Mouse (Mus musculus) forebrain, embryonic 10.5 days (tissue): Measurements from ENCODE around the gene 2410004P03Rik. TPM values are rescaled to one million over a fixed set of nuclear protein-coding genes. Genes with fewer than 3 reads are reported as not detected.
"Not testable (repeated sequence)": the region's sequence is repeated elsewhere in the genome, so short reads cannot be mapped to it uniquely, and the experiment has no call there.

Experiments used
- DNase-seq: peaks from one replicate; pipeline ENCODE4 v3.0.0-alpha.2; 2017; ENCODE audit warnings: low spot score; ENCODE audit errors: extremely low spot score
- H3K27ac ChIP-seq: fragments of 300-500 bp; sonication (generic); 2 replicates; pipeline ENCODE4 v1.5.1; 2016; ENCODE audit warnings: mild to moderate bottlenecking
- H3K27me3 ChIP-seq: fragments of 300-500 bp; sonication (generic); 2 replicates; pipeline ENCODE4 v1.6.1; 2016; ENCODE audit warnings: mild to moderate bottlenecking; ENCODE audit not compliant: poor library complexity, severe bottlenecking
- H3K36me3 ChIP-seq: fragments of 300-500 bp; sonication (generic); replicated peaks from 2 replicates; pipeline ENCODE4 v1.6.1; 2016; ENCODE audit warnings: mild to moderate bottlenecking, moderate library complexity
- H3K4me1 ChIP-seq: fragments of 300-500 bp; sonication (generic); 2 replicates; pipeline ENCODE4 v1.6.1; 2016
- H3K4me3 ChIP-seq: fragments of 300-500 bp; sonication (generic); 2 replicates; pipeline ENCODE4 v1.5.1; 2016; ENCODE audit warnings: mild to moderate bottlenecking, moderate library complexity
- H3K9me3 ChIP-seq: fragments of 300-500 bp; sonication (generic); 2 replicates; pipeline ENCODE4 v1.6.1; 2016; ENCODE audit warnings: mild to moderate bottlenecking, moderate library complexity
- WGBS: fragments of 180-500 bp; shearing (Covaris S2); methylation state at CpG from one replicate; pipeline ENCODE4 v1.1.7; 2016; 5-methylcytosine and 5-hydroxymethylcytosine counted together
- polyA plus RNA-seq: library from polyadenylated mRNA; unstranded; fragments of >200 nt; fragmentation: Nextera tagmentation; extraction: Ambion mirVana; gene quantifications from 2 replicates; pipeline ENCODE4 v1.2.1, GENCODE M21; 2016

The 2410004P03Rik gene
- polyA plus RNA-seq, 1 experiment from 2014 or later: 1.1 TPM

GRCm38 (mm10) chr12:17038246-17038645 lies 26.7 kb upstream of the 2410004P03Rik start:
- no peak overlapping the region for H3K4me3 ChIP-seq
- H3K27ac ChIP-seq: no peak overlapping the region
- DNase-seq: no peak
- H3K9me3 ChIP-seq: no peaks in the 10 kb centered on the region
- WGBS: 90% methylated on average over 6 of the region's 6 CpGs
- no peaks in the 10 kb centered on the region for H3K27me3 ChIP-seq
- H3K36me3 ChIP-seq: no peaks in the 10 kb centered on the region
- H3K4me1 ChIP-seq: peaks cover 15% of the 10 kb centered on the region; the same call in 1 of the 2 replicates

GRCm38 (mm10) chr12:17037053-17037610 lies 25.6 kb upstream of the 2410004P03Rik start:
- WGBS: 80% methylated on average over 14 of the region's 14 CpGs
- H3K9me3 ChIP-seq: no peaks in the 10 kb centered on the region
- DNase-seq: no peak

GRCm38 (mm10) chr12:17036532-17036931 lies 25.0 kb upstream of the 2410004P03Rik start:
- 70% methylated on average over 9 of the region's 9 CpGs for WGBS
- no peaks in the 10 kb centered on the region for H3K36me3 ChIP-seq
- DNase-seq: no peak
- H3K27ac ChIP-seq: no peak overlapping the region
- H3K4me3 ChIP-seq: no peak overlapping the region
- no peaks in the 10 kb centered on the region for H3K9me3 ChIP-seq
- no peaks in the 10 kb centered on the region for H3K27me3 ChIP-seq
- peaks cover 15% of the 10 kb centered on the region; the same call in 1 of the 2 replicates for H3K4me1 ChIP-seq

More at GRCm38 (mm10) chr12:17037053-17037610, 25.6 kb upstream of the 2410004P03Rik start:
- Histone ChIP-seq H3K27ac (no peak overlapping the region), H3K36me3 (no peaks in the 10 kb centered on the region), H3K4me3 (no peak overlapping the region), H3K27me3 (no peaks in the 10 kb centered on the region), H3K4me1 (peaks cover 15% of the 10 kb centered on the region; the same call in 1 of the 2 replicates)

GRCm38 (mm10) chr12:17035128-17035527 lies 23.6 kb upstream of the 2410004P03Rik start:
- Histone ChIP-seq H3K27me3 (no peaks in the 10 kb centered on the region), H3K4me3 (no peak overlapping the region), H3K27ac (no peak overlapping the region), H3K9me3 (no peaks in the 10 kb centered on the region), H3K4me1 (peaks cover 15% of the 10 kb centered on the region; the same call in 1 of the 2 replicates), H3K36me3 (no peaks in the 10 kb centered on the region)
- 66% methylated on average over 2 of the region's 2 CpGs for WGBS
- no peak for DNase-seq

GRCm38 (mm10) chr12:17034671-17035070 lies 23.1 kb upstream of the 2410004P03Rik start:
- no peak overlapping the region for H3K4me3 ChIP-seq
- DNase-seq: no peak
- peaks cover 15% of the 10 kb centered on the region; the same call in 1 of the 2 replicates for H3K4me1 ChIP-seq
- H3K9me3 ChIP-seq: no peaks in the 10 kb centered on the region
- no peaks in the 10 kb centered on the region for H3K27me3 ChIP-seq
- H3K36me3 ChIP-seq: no peaks in the 10 kb centered on the region
- H3K27ac ChIP-seq: no peak overlapping the region
- WGBS: 83% methylated on average over 5 of the region's 5 CpGs

GRCm38 (mm10) chr12:17033464-17033841 lies 21.9 kb upstream of the 2410004P03Rik start:
- Histone ChIP-seq H3K4me1 (peaks cover 15% of the 10 kb centered on the region; the same call in 1 of the 2 replicates), H3K27ac (no peak overlapping the region), H3K9me3 (0 out of 2 replicates have a peak, but pooled peaks cover under 1% of the 10 kb centered on the region), H3K36me3 (no peaks in the 10 kb centered on the region), H3K27me3 (no peaks in the 10 kb centered on the region), H3K4me3 (no peak overlapping the region)
- DNase-seq: no peak
- 85% methylated on average over 9 of the region's 9 CpGs for WGBS

GRCm38 (mm10) chr12:17032694-17033463 lies 21.4 kb upstream of the 2410004P03Rik start:
- H3K27ac ChIP-seq: no peak overlapping the region
- peak; percentile 75 for DNase-seq
- 41% methylated on average over 13 of the region's 13 CpGs for WGBS

GRCm38 (mm10) chr12:17024554-17025110 lies 13.1 kb upstream of the 2410004P03Rik start:
- Histone ChIP-seq H3K9me3 (0 out of 2 replicates have a peak, but pooled peaks cover 5% of the 10 kb centered on the region), H3K27ac (no peak overlapping the region), H3K36me3 (no peaks in the 10 kb centered on the region), H3K4me3 (no peak overlapping the region), H3K27me3 (no peaks in the 10 kb centered on the region), H3K4me1 (no peaks in the 10 kb centered on the region)
- WGBS: 89% methylated on average over 6 of the region's 6 CpGs
- no peak for DNase-seq

More at GRCm38 (mm10) chr12:17032694-17033463, 21.4 kb upstream of the 2410004P03Rik start:
- H3K36me3 ChIP-seq: no peaks in the 10 kb centered on the region
- H3K27me3 ChIP-seq: no peaks in the 10 kb centered on the region
- H3K9me3 ChIP-seq: 0 out of 2 replicates have a peak, but pooled peaks cover 5% of the 10 kb centered on the region
- peaks cover 15% of the 10 kb centered on the region; the same call in 1 of the 2 replicates for H3K4me1 ChIP-seq
- H3K4me3 ChIP-seq: no peak overlapping the region

GRCm38 (mm10) chr12:17022145-17022544 lies 10.6 kb upstream of the 2410004P03Rik start:
- no peak for DNase-seq
- H3K27me3 ChIP-seq: no peaks in the 10 kb centered on the region
- H3K27ac ChIP-seq: no peak overlapping the region
- H3K9me3 ChIP-seq: no peaks in the 10 kb centered on the region
- H3K4me1 ChIP-seq: no peaks in the 10 kb centered on the region
- 85% methylated on average over 4 of the region's 4 CpGs for whole genome bisulfite sequencing
- no peaks in the 10 kb centered on the region for H3K36me3 ChIP-seq
- no peak overlapping the region for H3K4me3 ChIP-seq

GRCm38 (mm10) chr12:17021125-17021524 lies 9.6 kb upstream of the 2410004P03Rik start:
- 88% methylated on average over 4 of the region's 4 CpGs for WGBS
- H3K36me3 ChIP-seq, H3K27me3 ChIP-seq, H3K27ac ChIP-seq, H3K4me1 ChIP-seq, H3K9me3 ChIP-seq, DNase-seq, H3K4me3 ChIP-seq: not testable (repeated sequence)

- Histone ChIP-seq H3K4me3 (no peak overlapping the region), H3K27me3 (no peaks in the 10 kb centered on the region), H3K36me3 (no peaks in the 10 kb centered on the region), H3K27ac (no peak overlapping the region), H3K4me1 (no peaks in the 10 kb centered on the region), H3K9me3 (peaks cover 9% of the 10 kb centered on the region)
- DNase-seq: peak; percentile 60
- WGBS: 34% methylated on average over 4 of the region's 4 CpGs
These were observed 6.9 kb upstream of the 2410004P03Rik start for GRCm38 (mm10) chr12:17018468-17018867.

- WGBS: 95% methylated on average over 2 of the region's 2 CpGs
- Histone ChIP-seq H3K9me3 (peaks cover 9% of the 10 kb centered on the region), H3K4me3 (no peak overlapping the region), H3K27me3 (peaks cover 6% of the 10 kb centered on the region), H3K27ac (no peak overlapping the region), H3K4me1 (peaks cover 9% of the 10 kb centered on the region), H3K36me3 (no peaks in the 10 kb centered on the region)
- no peak for DNase-seq
These were observed 4.2 kb upstream of the 2410004P03Rik start for GRCm38 (mm10) chr12:17015711-17016110.
